In genomic region chr16:63642641-63643040, GRCm38 (mm10) we compare ENCODE assay signal across 16 mouse cellular contexts.
"Had no signal": no experiment of that assay in that cellular context is flagged by ENCODE, and none has a peak within 500 bp of the region (broad histone marks: within the 10 kb centered on the region; RNA-seq: fewer than 3 reads in every experiment).

No protein-coding gene starts in this region.

- H3K9me3 ChIP-seq: limb, embryonic 15.5 days; midbrain, embryonic 10.5 days; midbrain, embryonic 13.5 days had no signal

- H3K27me3 ChIP-seq: limb, embryonic 15.5 days; midbrain, embryonic 13.5 days had no signal

- DNase-seq: kidney, adult 2 months; kidney, postnatal 25 days; left cerebral cortex, postnatal 4 days; liver, postnatal 0 days; lung, embryonic 14.5 days; thymus, adult 18-20 months; thymus, postnatal 36 days had no signal

- H3K9ac ChIP-seq: limb, embryonic 15.5 days; liver, embryonic 14.5 days; liver, postnatal 0 days; lung, embryonic 14.5 days; midbrain, embryonic 13.5 days had no signal

- H3K4me1 ChIP-seq: limb, embryonic 15.5 days had no signal

- H3K4me2 ChIP-seq: limb, embryonic 15.5 days; liver, embryonic 11.5 days; lung, embryonic 14.5 days; midbrain, embryonic 13.5 days had no signal

- H3K27ac ChIP-seq: limb, embryonic 15.5 days; liver, embryonic 14.5 days; macrophage; midbrain, embryonic 10.5 days; midbrain, embryonic 13.5 days had no signal

- H3K36me3 ChIP-seq: limb, embryonic 15.5 days; midbrain, embryonic 10.5 days; midbrain, embryonic 13.5 days had no signal

- H3K4me3 ChIP-seq: limb, embryonic 15.5 days; midbrain, embryonic 10.5 days; midbrain, embryonic 13.5 days had no signal

- ATAC-seq: intestine, embryonic 16.5 days; liver, postnatal 0 days; lung, postnatal 0 days; midbrain, embryonic 13.5 days; midbrain, embryonic 16.5 days had no signal
